Mouse (Mus musculus) frontal cortex, adult (tissue): Measurements from ENCODE around the gene Pigk.

ENCODE experiments used
- ATAC-seq: cut with Nextera tagmentation; 2 replicates; pipeline ENCODE4 v1.9.2; 2017; ENCODE audit warnings: mild to moderate bottlenecking, moderate library complexity, mixed read lengths; ENCODE audit not compliant: low TSS enrichment

Pigk gene

DNA sequence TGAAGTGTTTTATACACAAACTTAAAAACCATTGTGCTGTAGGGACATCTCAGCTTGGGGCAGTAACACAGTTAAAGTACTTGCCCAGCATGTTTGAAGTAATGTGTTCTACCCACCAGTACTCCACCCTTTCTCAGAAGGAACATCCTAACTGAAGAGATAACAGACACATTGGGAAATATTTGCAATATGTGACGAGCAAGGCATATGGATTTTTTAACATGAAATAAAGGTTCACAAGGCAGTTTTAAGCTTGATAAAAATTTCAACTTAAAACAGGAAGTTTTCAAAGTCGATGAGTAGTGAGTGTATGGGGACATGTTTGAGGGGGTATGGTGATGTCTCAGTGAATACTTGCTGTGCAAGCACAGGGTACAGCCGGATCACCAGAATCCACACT, 222.4 kb downstream of the Pigk start:
- ATAC-seq = no peak

DNA sequence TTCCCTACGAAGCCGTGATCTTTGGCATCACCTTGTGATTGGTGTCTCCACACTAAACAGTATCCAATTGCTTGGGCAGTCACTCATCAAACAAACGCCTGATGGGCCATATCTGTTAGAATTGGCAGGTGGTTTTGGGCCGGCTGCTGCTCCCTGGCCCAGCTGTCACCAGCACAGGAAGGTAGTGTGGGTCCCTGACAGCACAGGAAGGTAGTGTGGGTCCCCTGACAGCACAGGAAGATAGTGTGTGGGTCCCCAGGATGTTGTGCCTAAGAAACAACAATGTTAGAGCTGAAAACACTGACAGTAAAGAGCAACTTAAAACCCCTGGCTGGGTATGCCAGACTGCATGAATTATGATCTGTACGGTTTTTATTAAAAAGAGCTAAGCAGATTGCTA, 227.8 kb downstream of the Pigk start:
- no peak for ATAC-seq

- no peak for ATAC-seq
Observed at GRCm38 (mm10) chr3:152942985-152943384, 229.1 kb downstream of the Pigk start.

DNA sequence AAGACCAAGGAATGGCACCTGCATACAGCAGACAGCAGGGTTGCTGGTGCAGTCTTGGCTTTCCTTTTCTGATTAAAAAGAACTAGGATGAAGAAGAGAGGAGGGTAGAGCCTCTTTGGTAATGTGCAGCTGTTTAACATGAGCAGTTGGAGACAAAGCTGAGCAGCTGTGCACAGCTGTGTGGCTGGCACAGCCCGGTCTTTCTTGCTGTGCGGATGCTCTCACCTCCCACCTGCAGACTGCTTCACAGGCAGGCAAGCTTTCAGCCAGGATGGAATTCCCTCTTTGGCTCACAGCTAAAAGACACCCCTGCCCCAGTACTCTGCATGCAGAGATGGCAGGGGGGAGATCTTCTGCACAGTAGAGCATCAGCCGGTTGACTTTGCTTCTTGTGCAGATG, 230.9 kb downstream of the Pigk start:
- ATAC-seq = peak; percentile 73

DNA sequence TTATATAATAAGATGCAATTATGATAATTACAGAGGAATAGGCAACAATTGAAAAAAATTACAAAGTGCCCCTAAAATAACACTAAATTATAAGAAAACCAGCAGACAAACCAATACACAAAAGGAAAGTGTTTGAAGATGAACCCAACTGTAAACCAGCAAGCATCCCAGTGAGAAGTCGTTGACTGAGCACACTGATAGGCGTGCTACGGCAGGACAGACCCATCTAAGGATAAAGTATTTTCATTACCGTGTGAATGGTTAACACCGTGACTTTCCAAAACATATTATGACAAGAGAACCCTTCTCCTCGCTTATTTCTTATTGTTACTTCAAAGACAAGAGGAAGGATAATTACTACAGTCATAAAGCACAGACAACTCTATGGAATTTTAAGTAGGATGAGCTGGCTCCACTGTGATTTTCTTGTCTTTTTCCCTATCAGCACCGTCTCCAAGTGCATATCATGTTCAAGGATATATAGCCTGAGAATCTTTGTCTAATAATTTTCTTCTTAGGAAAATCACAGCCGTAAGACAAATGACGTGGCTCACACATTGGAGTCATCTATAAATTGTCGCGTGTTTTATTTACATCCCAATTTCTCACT, 233.2 kb downstream of the Pigk start:
- ATAC-seq = no peak

DNA sequence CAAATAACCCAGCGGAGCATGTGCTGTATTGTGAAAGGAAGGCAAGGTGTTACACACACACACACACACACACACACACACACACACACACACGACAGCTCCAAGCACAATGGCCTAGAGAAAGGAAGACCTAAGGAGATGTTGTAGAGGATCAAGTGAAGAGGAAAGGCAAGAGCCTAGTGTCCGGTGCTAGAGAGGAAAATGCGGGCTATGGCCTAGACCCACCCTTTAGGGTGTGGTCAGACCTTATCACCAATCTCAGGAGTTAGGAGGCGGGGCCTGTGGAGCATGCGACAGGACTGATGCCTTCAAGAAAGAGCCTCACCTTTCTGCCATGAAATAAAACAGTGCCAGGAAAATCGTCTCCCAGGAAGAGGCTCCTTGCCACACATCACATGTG, 234.7 kb downstream of the Pigk start:
- ATAC-seq = no peak

DNA sequence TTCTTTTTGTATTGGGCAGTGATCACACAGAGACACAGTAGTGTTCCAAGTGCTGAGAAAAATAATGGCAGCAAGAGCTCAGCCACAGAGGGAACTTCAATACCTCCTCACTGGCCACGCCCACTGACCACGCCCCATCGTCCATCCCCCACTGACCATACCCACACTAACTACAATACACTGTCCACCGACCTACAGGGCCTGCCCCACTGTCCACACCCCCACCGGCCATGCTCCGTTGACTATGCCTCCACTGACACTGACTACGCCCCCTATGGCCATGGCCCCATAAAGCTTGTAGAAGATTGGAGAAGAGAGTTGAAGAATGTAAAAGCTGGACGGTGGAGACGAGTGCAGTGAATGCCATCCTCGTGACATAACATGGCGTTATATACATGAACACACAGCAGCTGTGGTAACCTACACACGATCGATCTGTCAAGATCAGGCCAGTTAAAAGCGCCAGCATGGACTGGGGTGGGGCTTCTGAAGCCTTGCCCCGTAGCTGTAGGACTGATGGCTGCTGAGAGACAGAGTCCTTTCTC, 235.4 kb downstream of the Pigk start:
- no peak for ATAC-seq

- ATAC-seq = no peak
Observed at GRCm38 (mm10) chr3:152950299-152950698, 236.4 kb downstream of the Pigk start.

DNA sequence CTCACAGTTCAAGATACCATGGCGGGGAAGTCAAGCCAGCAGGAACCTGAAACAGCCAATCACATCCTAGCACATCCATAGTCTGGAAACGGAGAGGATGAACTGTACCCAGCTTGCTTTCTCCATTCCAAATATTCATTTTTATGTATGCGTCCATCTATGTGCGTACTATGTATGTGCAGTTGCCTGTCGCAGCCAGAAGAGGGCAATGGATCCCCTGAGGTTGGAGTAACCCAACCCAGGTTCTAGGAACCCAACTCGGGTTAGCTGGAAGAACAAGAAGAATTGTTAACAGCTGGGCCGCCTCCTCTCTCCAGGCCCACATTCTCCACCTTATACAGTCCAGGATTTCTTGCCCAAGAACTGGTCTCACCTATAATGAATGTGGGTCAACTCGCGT, 237.0 kb downstream of the Pigk start:
- no peak for ATAC-seq

- no peak for ATAC-seq
Observed at GRCm38 (mm10) chr3:152951634-152952545, 238.0 kb downstream of the Pigk start.

- no peak for ATAC-seq
Observed at GRCm38 (mm10) chr3:152956038-152956437, 242.1 kb downstream of the Pigk start.

GRCm38 (mm10) chr3:152956771-152957170, 242.9 kb downstream of the Pigk start:
- no peak for ATAC-seq

DNA sequence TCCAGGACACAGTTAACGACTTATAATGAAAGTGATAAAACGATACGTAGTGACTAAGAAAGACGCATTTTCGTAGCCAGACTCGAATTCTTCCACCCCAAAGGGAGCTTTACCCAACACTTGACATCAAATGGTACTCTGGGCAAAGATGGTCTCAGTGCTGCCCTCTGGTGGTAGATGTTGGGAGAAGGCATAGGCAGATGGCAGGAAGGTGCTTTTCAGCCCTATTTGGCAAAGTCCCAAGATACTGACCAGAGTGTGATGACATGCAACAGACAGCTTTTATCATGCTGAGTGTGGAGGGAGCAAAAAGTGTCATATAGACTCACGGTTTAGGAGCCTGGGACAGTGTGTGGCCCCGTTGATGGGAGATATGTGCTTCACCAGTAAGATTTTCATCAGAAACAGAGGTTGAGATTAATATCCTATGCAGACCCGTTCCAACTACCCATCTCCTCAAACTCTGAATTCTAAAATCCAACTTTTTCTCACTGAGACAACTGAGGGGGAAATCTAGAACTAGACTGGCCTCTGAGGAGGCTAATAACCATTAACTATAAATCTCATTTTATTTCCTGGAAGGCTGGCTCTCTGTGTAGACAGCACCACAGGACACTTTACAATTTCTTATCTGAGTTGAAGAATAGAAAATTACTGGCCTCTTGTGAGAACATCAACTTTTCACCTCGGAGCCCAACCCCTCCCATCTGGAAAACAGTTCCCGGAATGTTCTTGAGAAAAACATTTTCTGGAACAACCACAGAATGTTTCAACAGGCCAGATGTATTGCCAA, 244.7 kb downstream of the Pigk start:
- peak; percentile 65 for ATAC-seq

GRCm38 (mm10) chr3:152961855-152962376, 248.0 kb downstream of the Pigk start:
- ATAC-seq = no peak

- ATAC-seq = peak; percentile 27; the same call in 1 of the 2 replicates
Observed at GRCm38 (mm10) chr3:152969774-152970347, 256.0 kb downstream of the Pigk start.

DNA sequence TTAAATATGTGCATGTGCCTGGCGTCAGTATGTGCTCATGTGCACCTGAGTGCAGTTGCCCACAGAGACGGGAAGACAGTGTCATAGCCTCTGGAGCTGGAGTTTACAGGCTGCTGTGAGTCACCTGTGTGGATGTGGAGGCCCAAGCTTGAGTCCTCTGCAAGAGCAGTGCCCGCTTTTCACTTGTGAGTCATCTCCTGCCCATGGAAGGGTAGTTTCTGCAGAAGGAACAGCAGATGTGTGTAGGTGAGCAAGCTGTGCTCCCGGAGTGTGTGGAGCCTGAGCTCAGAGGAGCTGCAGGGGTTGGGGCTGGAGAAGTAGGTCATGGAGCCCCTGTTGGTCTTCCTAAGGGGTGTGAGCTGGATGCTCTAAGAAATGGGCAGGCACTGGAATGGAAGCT, 257.5 kb downstream of the Pigk start:
- ATAC-seq = peak; percentile 87

DNA sequence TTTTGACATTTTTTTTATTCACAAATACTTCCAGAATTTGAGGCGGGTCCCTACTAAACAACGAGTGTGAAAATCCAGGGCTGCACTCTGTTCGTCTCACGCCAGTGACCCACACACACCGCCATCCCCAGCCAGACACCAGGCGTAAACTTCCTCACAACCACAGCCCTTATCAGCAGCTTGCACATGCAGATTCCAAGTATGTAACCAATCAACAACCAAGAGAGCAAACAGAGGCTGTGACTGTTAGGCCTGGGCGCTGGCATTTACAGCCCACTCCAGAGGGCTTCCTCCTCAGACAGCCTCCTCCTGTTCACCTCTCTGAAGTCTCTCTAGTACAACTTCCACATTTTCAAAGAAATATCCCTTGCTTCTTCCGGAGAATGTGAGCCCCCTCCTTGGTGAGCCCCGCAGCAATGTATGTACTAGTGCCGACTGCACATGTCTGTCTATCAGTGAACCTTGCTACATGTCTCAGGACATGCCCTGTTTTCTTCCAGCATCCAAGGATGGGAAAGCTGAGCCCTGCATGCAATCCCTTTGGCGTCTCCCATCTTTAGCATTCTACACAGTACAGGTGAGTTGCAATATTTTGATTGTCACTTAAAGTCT, 265.7 kb downstream of the Pigk start:
- ATAC-seq = no peak

DNA sequence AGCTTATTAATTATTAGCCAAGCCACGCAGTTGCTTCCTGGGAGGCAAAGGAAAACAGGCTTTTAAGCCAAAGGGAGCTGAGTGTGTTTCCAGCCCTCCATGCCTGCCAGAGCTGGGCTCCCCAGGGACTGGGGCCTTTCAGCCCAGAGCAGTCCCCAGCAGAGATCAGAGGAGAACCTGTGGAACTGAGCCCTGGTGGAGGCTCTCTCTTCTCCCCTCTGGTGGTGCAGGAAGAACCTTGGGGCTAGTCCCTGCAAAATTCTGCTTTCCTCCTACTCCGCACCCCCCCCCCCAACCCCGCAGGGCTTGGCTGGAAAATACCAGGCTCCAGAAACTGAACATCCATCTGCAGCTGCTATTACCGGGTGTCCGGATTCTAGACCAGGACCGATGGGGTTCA, 266.5 kb downstream of the Pigk start:
- peak; percentile 44 for ATAC-seq

DNA sequence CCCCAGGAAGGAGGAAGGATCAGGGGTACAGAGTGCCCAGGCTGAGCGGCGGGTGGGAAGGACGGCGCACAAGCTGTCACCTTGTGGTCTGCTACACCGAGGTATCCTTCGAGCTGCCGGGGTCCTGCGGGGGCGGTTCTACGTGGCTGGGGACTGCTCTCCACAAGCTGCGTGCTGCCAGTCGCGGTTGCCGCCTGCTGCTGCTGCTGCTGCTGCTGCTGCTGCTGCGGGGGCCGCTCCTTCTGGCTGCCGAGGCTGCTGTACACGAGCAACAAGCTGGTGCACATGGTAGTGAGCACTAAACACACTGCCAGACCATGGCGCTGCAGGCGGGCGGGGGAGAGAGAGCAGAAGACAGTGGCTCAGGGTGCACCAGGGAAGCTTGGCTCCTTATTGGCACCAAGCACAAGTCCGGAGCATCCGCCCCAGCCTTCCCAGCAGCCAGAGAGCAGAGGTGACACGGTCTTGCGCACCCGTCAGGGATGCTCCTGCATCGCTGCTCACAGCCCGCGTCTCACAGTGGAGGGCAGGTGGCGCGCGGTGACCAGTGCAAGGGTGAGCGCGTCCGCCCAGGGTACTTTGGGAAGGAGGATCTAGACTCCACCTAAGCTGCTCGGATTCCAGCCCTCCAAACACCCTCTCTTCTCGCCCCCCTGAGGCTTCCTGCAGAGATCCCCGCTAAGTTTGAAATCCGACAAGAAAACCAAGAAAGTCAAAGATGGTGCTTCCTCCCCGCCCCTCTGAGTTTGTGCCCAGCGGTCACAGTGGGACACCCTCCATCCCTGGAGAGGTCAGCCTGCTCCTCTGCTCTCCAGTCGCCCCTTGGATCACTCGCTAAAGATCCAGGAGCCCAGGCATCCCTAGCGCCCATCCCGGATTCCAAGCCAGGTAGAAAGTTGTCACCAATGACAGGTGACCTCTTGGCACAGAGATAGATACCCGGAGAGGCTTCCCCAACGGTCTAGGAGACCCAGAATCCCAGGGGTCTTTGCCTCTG, 267.4 kb downstream of the Pigk start:
- peak; percentile 85 for ATAC-seq

GRCm38 (mm10) chr3:152981988-152982387, 268.1 kb downstream of the Pigk start, which contains the start of gene St6galnac5:
TSS of gene St6galnac5 (minus strand) at chr3:152982246.
- ATAC-seq = peak; percentile 36; the same call in 1 of the 2 replicates
